Mouse (Mus musculus) thymus, postnatal 0 days (tissue): ENCODE data around the gene Olfr1445. TPM values are rescaled to one million over a fixed set of nuclear protein-coding genes. Genes with fewer than 3 reads are reported as not detected.

ENCODE experiments used
- DNase-seq: peaks from one replicate; pipeline ENCODE4 v3.0.0-alpha.2; 2015; ENCODE audit warnings: low spot score
- polyA plus RNA-seq: library from polyadenylated mRNA; unstranded; fragments of >200 nt; fragmentation: Nextera tagmentation; extraction: Ambion mirVana; gene quantifications from 2 replicates; pipeline ENCODE4 v1.2.1, GENCODE M21; 2015

Olfr1445 gene
- not detected in 2 replicates for polyA plus RNA-seq

DNA sequence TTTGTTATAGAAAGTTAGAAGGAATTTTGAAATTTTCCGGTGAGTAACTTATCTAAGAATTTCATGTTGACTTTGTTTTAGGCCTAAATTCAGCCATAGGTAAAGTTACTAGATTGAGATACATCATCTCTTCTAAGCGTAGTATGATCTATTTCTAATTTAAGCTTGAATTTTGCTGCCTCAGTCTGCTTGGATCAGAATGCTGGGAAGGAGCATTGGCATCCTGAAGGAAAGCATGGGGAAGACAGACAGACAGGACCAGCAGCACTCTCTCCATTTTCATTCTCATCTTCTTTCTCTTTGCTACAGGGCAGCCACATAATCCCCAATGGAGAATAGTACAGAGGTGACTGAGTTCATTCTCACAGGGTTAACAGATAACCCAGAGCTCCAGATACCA is at the start of gene Olfr1445:
Olfr1445 (plus strand) TSS at position 301 of the 400 bp plus-strand sequence.
- no peak for DNase-seq

GRCm38 (mm10) chr19:12838507-12838906 is 45.1 kb upstream of the Olfr1445 start:
- no peak for DNase-seq

DNA sequence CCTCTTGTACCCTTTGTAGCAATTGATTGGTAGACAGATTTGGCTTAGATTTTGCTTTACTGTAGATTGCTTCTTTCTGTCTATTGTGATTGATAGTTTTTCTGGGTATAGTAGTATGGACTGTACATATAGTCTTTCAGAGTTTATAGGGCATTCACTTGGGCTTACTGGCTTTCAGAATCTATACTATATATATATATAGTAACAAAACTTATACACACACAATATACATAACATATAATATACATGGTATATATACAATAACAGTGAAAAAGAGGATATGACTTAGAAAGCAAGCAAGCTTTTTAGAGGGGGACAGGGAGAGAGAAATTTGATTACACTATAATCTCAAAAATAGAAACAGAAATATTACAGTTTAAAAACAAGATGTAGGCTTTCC is 37.3 kb upstream of the Olfr1445 start, which contains the start of gene Gm5244:
Gm5244 (plus strand) TSS at position 301 of the 400 bp plus-strand sequence.
- no peak for DNase-seq

- DNase-seq = no peak
Observed at GRCm38 (mm10) chr19:12856983-12857382, 26.7 kb upstream of the Olfr1445 start, which contains the start of gene Olfr1444. Olfr1444 (plus strand) TSS chr19:12857283.

GRCm38 (mm10) chr19:12893424-12893823 is 9.8 kb downstream of the Olfr1445 start, which contains the start of gene Olfr1446:
Olfr1446 (minus strand) TSS chr19:12893524.
- DNase-seq = no peak

DNA sequence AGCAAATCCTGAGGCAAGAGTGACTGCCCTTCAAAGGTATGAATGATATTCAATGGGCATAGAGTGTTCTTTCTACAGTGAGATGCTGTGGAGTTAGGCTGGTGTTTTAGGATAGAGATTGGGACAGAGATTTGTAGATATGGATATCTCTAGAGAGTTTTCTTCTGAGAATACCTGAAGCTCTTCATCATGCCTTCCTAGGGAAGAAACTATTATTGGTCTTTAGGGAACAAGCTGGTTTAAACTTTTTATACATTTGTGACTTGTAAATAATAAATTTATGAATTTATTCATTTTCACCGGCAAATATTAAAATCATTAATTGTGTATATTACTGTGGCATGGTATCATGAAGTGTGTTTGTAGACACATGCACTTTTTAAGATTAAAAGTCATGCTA is 20.0 kb downstream of the Olfr1445 start, which contains the start of gene Olfr1447:
Olfr1447 (minus strand) TSS at position 101 of the 400 bp plus-strand sequence.
- no peak for DNase-seq

DNA sequence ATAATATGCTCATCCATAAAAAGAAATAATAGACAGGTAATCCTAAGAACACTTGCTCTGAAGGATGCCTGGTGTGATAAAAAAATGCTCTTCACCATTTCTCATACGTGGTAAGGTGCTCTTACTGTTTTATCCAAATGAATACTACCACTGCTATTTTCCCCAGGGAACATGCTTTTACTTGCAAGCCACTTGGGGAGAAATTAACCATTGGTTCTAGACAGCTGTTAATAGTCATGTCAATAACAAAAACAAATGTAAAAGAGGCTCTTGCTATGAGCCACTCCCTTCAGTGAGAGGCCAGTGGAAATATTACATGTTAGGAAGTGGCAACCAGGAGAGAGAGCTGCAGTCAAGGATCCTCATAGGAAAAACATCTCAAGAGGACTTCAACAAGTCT is 40.7 kb downstream of the Olfr1445 start, which contains the start of gene Olfr1448:
Olfr1448 (minus strand) TSS at position 101 of the 400 bp plus-strand sequence.
- DNase-seq = no peak

GRCm38 (mm10) chr19:12930540-12930939 is 46.9 kb downstream of the Olfr1445 start, which contains the start of gene Olfr1449:
Olfr1449 (plus strand) TSS chr19:12930840.
- no peak for DNase-seq

Other genes starting within 250 kb of the Olfr1445 start
- gene Olfr1442, start 213.4 kb upstream of the Olfr1445 start, polyA plus RNA-seq = not detected in 2 replicates
- gene Olfr1443, start 205.7 kb upstream of the Olfr1445 start, polyA plus RNA-seq = not detected in 2 replicates
- gene Keg1, start 188.1 kb upstream of the Olfr1445 start, polyA plus RNA-seq = not detected in 2 replicates
- 0.93 and 1.6 TPM in 2 replicates for gene Cntf, start 118.2 kb upstream of the Olfr1445 start, polyA plus RNA-seq
- gene Zfp91, start 87.7 kb upstream of the Olfr1445 start, polyA plus RNA-seq = 14.8 and 18.2 TPM in 2 replicates
- 43.3 and 48.2 TPM in 2 replicates for gene Lpxn, start 87.7 kb upstream of the Olfr1445 start, polyA plus RNA-seq
- not detected in 2 replicates for gene Gm5244, start 37.2 kb upstream of the Olfr1445 start, polyA plus RNA-seq
- 0.06 and 0.09 TPM in 2 replicates for gene Olfr1444, start 26.6 kb upstream of the Olfr1445 start, polyA plus RNA-seq
- gene Olfr1446, start 9.7 kb downstream of the Olfr1445 start, polyA plus RNA-seq = not detected in 2 replicates
- gene Olfr1447, start 19.9 kb downstream of the Olfr1445 start, polyA plus RNA-seq = not detected in 2 replicates
- gene Olfr1448, start 40.6 kb downstream of the Olfr1445 start, polyA plus RNA-seq = not detected in 2 replicates
- gene Olfr1449, start 47.0 kb downstream of the Olfr1445 start, polyA plus RNA-seq = not detected in 2 replicates
- gene Olfr1450, start 66.4 kb downstream of the Olfr1445 start, polyA plus RNA-seq = not detected in 2 replicates
- gene Olfr1451, start 111.2 kb downstream of the Olfr1445 start, polyA plus RNA-seq = not detected in 2 replicates
- gene Olfr1453, start 144.5 kb downstream of the Olfr1445 start, polyA plus RNA-seq = not detected in 2 replicates
- not detected in 2 replicates for gene Olfr1454, start 176.8 kb downstream of the Olfr1445 start, polyA plus RNA-seq
- gene Olfr1457, start 214.0 kb downstream of the Olfr1445 start, polyA plus RNA-seq = not detected in 2 replicates
- gene Olfr1458, start 222.9 kb downstream of the Olfr1445 start, polyA plus RNA-seq = not detected in 2 replicates